Mouse (Mus musculus) stomach, embryonic 16.5 days (tissue): Measurements from ENCODE around the gene Bcas3. TPM values are rescaled to one million over a fixed set of nuclear protein-coding genes. Genes with fewer than 3 reads are reported as not detected.
A peak's percentile ranks its signal among the peaks of the same experiment; 100 is the strongest.

Experiments
- ATAC-seq: fragments of 200-750 bp; cut with Nextera tagmentation; 2 replicates; pipeline ENCODE4 v1.8.0; 2017; ENCODE audit warnings: moderate number of reproducible peaks, moderate TSS enrichment; ENCODE audit not compliant: insufficient read depth, low FRiP score
- H3K27ac ChIP-seq: fragments of 300-500 bp; sonication (generic); 2 replicates; pipeline ENCODE4 v1.5.1; 2014; ENCODE audit warnings: low read length
- H3K27me3 ChIP-seq: fragments of 300-500 bp; sonication (generic); 2 replicates; pipeline ENCODE4 v1.6.1; 2014; ENCODE audit warnings: low read length, control low read depth, mixed read lengths; ENCODE audit not compliant: control insufficient read depth, insufficient read depth
- H3K36me3 ChIP-seq: fragments of 300-500 bp; sonication (generic); 2 replicates; pipeline ENCODE4 v1.6.1; 2014; ENCODE audit warnings: low read length; ENCODE audit not compliant: control insufficient read depth, insufficient read depth
- H3K4me1 ChIP-seq: fragments of 300-500 bp; sonication (generic); 2 replicates; pipeline ENCODE4 v1.6.1; 2014; ENCODE audit warnings: low read length, control low read depth, mixed read lengths; ENCODE audit not compliant: control insufficient read depth, insufficient read depth
- H3K4me2 ChIP-seq: fragments of 300-500 bp; sonication (generic); 2 replicates; pipeline ENCODE4 v1.6.1; 2014; ENCODE audit warnings: low read depth, low read length, mixed read lengths
- H3K4me3 ChIP-seq: fragments of 300-500 bp; sonication (generic); replicated peaks from 2 replicates; pipeline ENCODE4 v1.5.1; 2014; ENCODE audit warnings: mild to moderate bottlenecking, low read length
- H3K9ac ChIP-seq: fragments of 300-500 bp; sonication (generic); 2 replicates; pipeline ENCODE4 v1.6.1; 2014; ENCODE audit warnings: low read length
- H3K9me3 ChIP-seq: fragments of 300-500 bp; sonication (generic); replicated peaks from 2 replicates; pipeline ENCODE4 v1.6.1; 2016; ENCODE audit warnings: low read length, control low read depth; ENCODE audit not compliant: control insufficient read depth
- WGBS: fragments of 180-500 bp; shearing (Covaris S2); extraction: QIAGEN DNeasy Blood & Tissue Kit; methylation state at CpG from one replicate; pipeline ENCODE4 v1.1.7; 2014; 5-methylcytosine and 5-hydroxymethylcytosine counted together
- microRNA-seq: library from miRNA; unstranded; fragments of <30 nt; microRNA quantifications from one replicate; pipeline ENCODE4, GENCODE M21; 2016
- polyA plus RNA-seq: library from polyadenylated mRNA; unstranded; fragments of >200 nt; fragmentation: Nextera tagmentation; extraction: Ambion mirVana; gene quantifications from 2 replicates; pipeline ENCODE4 v1.2.1, GENCODE M21; 2015

The Bcas3 gene
- polyA plus RNA-seq, 1 experiment from 2014 or later = 21.2 TPM

- Histone ChIP-seq H3K4me2 (peak overlapping the region; percentile 58), H3K27ac (no peak overlapping the region), H3K9me3 (no peaks in the 10 kb centered on the region), H3K4me3 (peak overlapping the region; percentile 35), H3K36me3 (no peaks in the 10 kb centered on the region), H3K9ac (peak overlapping the region; percentile 49; the same call in 1 of the 2 replicates), H3K27me3 (0 out of 2 replicates have a peak, but pooled peaks cover 4% of the 10 kb centered on the region), H3K4me1 (peaks cover 8% of the 10 kb centered on the region; the same call in 1 of the 2 replicates)
- ATAC-seq = peak; percentile 54; the same call in 1 of the 2 replicates
- 4% methylated on average over 21 of the region's 21 CpGs for WGBS
These were observed 496.1 kb downstream of the Bcas3 start for GRCm38 (mm10) chr11:85849037-85849436.

- no peak for ATAC-seq
- Histone ChIP-seq H3K4me2 (peak within 1 kb of the TSS; percentile 58), H3K9ac (peak within 1 kb of the TSS; percentile 49; the same call in 1 of the 2 replicates), H3K9me3 (no peaks in the 10 kb centered on the region), H3K4me3 (peak within 1 kb of the TSS; percentile 35), H3K4me1 (peaks cover 5% of the 10 kb centered on the region; the same call in 1 of the 2 replicates), H3K27ac (no peak within 1 kb of the TSS), H3K27me3 (0 out of 2 replicates have a peak, but pooled peaks cover 4% of the 10 kb centered on the region), H3K36me3 (no peaks in the 10 kb centered on the region)
- 89% methylated on average over 6 of the region's 6 CpGs for WGBS
These were observed 497.3 kb downstream of the Bcas3 start, which contains the start of gene Gm11444 for GRCm38 (mm10) chr11:85850233-85850632. Gene Gm11444 (minus strand): TSS chr11:85850333.

GRCm38 (mm10) chr11:85850758-85851157 lies 497.8 kb downstream of the Bcas3 start:
- no peak for ATAC-seq
- no peak overlapping the region for H3K9ac ChIP-seq

GRCm38 (mm10) chr11:85857997-85858698 lies 505.2 kb downstream of the Bcas3 start:
- Histone ChIP-seq H3K9me3 (no peaks in the 10 kb centered on the region), H3K4me2 (no peak overlapping the region), H3K27ac (no peak overlapping the region), H3K9ac (no peak overlapping the region), H3K4me3 (no peak overlapping the region), H3K36me3 (no peaks in the 10 kb centered on the region), H3K27me3 (no peaks in the 10 kb centered on the region), H3K4me1 (no peaks in the 10 kb centered on the region)
- ATAC-seq = no peak
- WGBS = 36% methylated on average over 6 of the region's 6 CpGs

More at GRCm38 (mm10) chr11:85850758-85851157, 497.8 kb downstream of the Bcas3 start:
- 40% methylated on average over 6 of the region's 6 CpGs for WGBS
- peaks cover 5% of the 10 kb centered on the region; the same call in 1 of the 2 replicates for H3K4me1 ChIP-seq
- 0 out of 2 replicates have a peak, but pooled peaks cover 4% of the 10 kb centered on the region for H3K27me3 ChIP-seq
- H3K4me2 ChIP-seq = no peak overlapping the region
- H3K27ac ChIP-seq = no peak overlapping the region
- H3K9me3 ChIP-seq = no peaks in the 10 kb centered on the region
- no peaks in the 10 kb centered on the region for H3K36me3 ChIP-seq
- H3K4me3 ChIP-seq = no peak overlapping the region

GRCm38 (mm10) chr11:85864363-85864762 lies 511.4 kb downstream of the Bcas3 start:
- Histone ChIP-seq H3K4me3 (no peak overlapping the region), H3K27ac (no peak overlapping the region), H3K9ac (no peak overlapping the region), H3K9me3 (no peaks in the 10 kb centered on the region), H3K4me1 (no peaks in the 10 kb centered on the region), H3K27me3 (no peaks in the 10 kb centered on the region), H3K36me3 (no peaks in the 10 kb centered on the region), H3K4me2 (no peak overlapping the region)
- ATAC-seq = no peak
- 38% methylated on average over 7 of the region's 7 CpGs for WGBS

Small RNA genes lying within 50 kb of the gene (microRNA-seq; reads per million reads assigned to microRNA genes)
- not detected for gene Mir5110

Other genes starting within 250 kb of the Bcas3 start
- gene Usp32, start 213.0 kb upstream of the Bcas3 start, polyA plus RNA-seq = 4.8 and 5.0 TPM in 2 replicates
- gene 1700125H20Rik, start 182.8 kb upstream of the Bcas3 start, polyA plus RNA-seq = not detected in 2 replicates
- gene Appbp2, start 118.0 kb upstream of the Bcas3 start, polyA plus RNA-seq = 33.4 and 34.1 TPM in 2 replicates
- gene Ppm1d, start 41.9 kb upstream of the Bcas3 start, polyA plus RNA-seq = 10.1 and 10.3 TPM in 2 replicates